Mouse (Mus musculus) heart, embryonic 13.5 days (tissue): ENCODE measurements around the gene Epor. TPM values are rescaled to one million over a fixed set of nuclear protein-coding genes. Genes with fewer than 3 reads are reported as not detected.

Experiments used
- ATAC-seq: fragments of 200-750 bp; cut with Nextera tagmentation; 2 replicates; pipeline ENCODE4 v1.8.0; 2017; ENCODE audit warnings: moderate TSS enrichment; ENCODE audit not compliant: insufficient number of reproducible peaks, low FRiP score, low TSS enrichment; ENCODE audit errors: extremely low read depth
- H3K27ac ChIP-seq: fragments of 300-500 bp; sonication (generic); replicated peaks from 2 replicates; pipeline ENCODE4 v1.5.1; 2015; ENCODE audit warnings: moderate library complexity, mild to moderate bottlenecking, inconsistent platforms
- H3K27me3 ChIP-seq: fragments of 300-500 bp; sonication (generic); replicated peaks from 2 replicates; pipeline ENCODE4 v1.6.1; 2015; ENCODE audit warnings: mild to moderate bottlenecking, inconsistent platforms
- H3K36me3 ChIP-seq: fragments of 300-500 bp; sonication (generic); 2 replicates; pipeline ENCODE4 v1.6.1; 2015; ENCODE audit warnings: mild to moderate bottlenecking, inconsistent platforms
- H3K4me1 ChIP-seq: fragments of 300-500 bp; sonication (generic); 2 replicates; pipeline ENCODE4 v1.6.1; 2015; ENCODE audit warnings: inconsistent platforms
- H3K4me2 ChIP-seq: fragments of 300-500 bp; sonication (generic); 2 replicates; pipeline ENCODE4 v1.6.1; 2015; ENCODE audit warnings: inconsistent platforms, mild to moderate bottlenecking, moderate library complexity
- H3K4me3 ChIP-seq: fragments of 300-500 bp; sonication (generic); 2 replicates; pipeline ENCODE4 v1.5.1; 2015; ENCODE audit warnings: moderate library complexity, mild to moderate bottlenecking, inconsistent platforms
- H3K9ac ChIP-seq: fragments of 300-500 bp; sonication (generic); 2 replicates; pipeline ENCODE4 v1.6.1; 2015; ENCODE audit warnings: inconsistent platforms, mild to moderate bottlenecking, moderate library complexity
- H3K9me3 ChIP-seq: fragments of 300-500 bp; sonication (generic); 2 replicates; pipeline ENCODE4 v1.6.1; 2016; ENCODE audit warnings: inconsistent platforms
- WGBS: fragments of 180-500 bp; shearing (Covaris S2); methylation state at CpG from one replicate; pipeline ENCODE4 v1.1.7; 2015; ENCODE audit warnings: mixed read lengths; 5-methylcytosine and 5-hydroxymethylcytosine counted together
- polyA plus RNA-seq: library from polyadenylated mRNA; unstranded; fragments of >200 nt; fragmentation: Nextera tagmentation; extraction: Ambion mirVana; gene quantifications from 2 replicates; pipeline ENCODE4 v1.2.1, GENCODE M21; 2015

The Epor gene
- polyA plus RNA-seq, 1 experiment from 2014 or later, result 7.3 TPM

- Histone ChIP-seq H3K4me2 (peak within 1 kb of the TSS; percentile 88), H3K27ac (no peak within 1 kb of the TSS), H3K27me3 (peaks cover 97% of the 10 kb centered on the region), H3K9me3 (no peaks in the 10 kb centered on the region), H3K9ac (peak within 1 kb of the TSS; percentile 75), H3K4me3 (peak within 1 kb of the TSS; percentile 58), H3K36me3 (no peaks in the 10 kb centered on the region), H3K4me1 (peaks cover 23% of the 10 kb centered on the region)
- under 1% methylated on average over 42 of the region's 42 CpGs for WGBS
- no peak for ATAC-seq
Observed at GRCm38 (mm10) chr9:21989230-21990110, 26.2 kb upstream of the Epor start, which contains the start of gene Rgl3. Rgl3 (minus strand) TSS chr9:21989446.

GRCm38 (mm10) chr9:21988421-21989101 is 25.3 kb upstream of the Epor start:
- ATAC-seq, result no peak
- Histone ChIP-seq H3K4me2 (peak overlapping the region; percentile 88), H3K36me3 (no peaks in the 10 kb centered on the region), H3K4me3 (peak overlapping the region; percentile 58), H3K27ac (no peak overlapping the region), H3K9ac (peak overlapping the region; percentile 75), H3K27me3 (peaks cover 99% of the 10 kb centered on the region), H3K4me1 (peaks cover 23% of the 10 kb centered on the region), H3K9me3 (no peaks in the 10 kb centered on the region)
- WGBS, result 2% methylated on average over 32 of the region's 32 CpGs

GRCm38 (mm10) chr9:21987592-21988342 is 24.5 kb upstream of the Epor start:
- Histone ChIP-seq H3K27me3 (peaks cover 99% of the 10 kb centered on the region), H3K4me2 (peak overlapping the region; percentile 88), H3K9ac (0 out of 2 replicates have a peak overlapping the region, but pooled peaks have one; percentile 75), H3K9me3 (no peaks in the 10 kb centered on the region), H3K4me3 (peak overlapping the region; percentile 58), H3K36me3 (no peaks in the 10 kb centered on the region), H3K27ac (no peak overlapping the region), H3K4me1 (peaks cover 23% of the 10 kb centered on the region)
- no peak for ATAC-seq
- WGBS, result 5% methylated on average over 36 of the region's 36 CpGs

GRCm38 (mm10) chr9:21983911-21984310 is 20.6 kb upstream of the Epor start:
- H3K4me3 ChIP-seq, result no peak overlapping the region
- no peak overlapping the region for H3K9ac ChIP-seq
- no peaks in the 10 kb centered on the region for H3K9me3 ChIP-seq
- H3K36me3 ChIP-seq, result no peaks in the 10 kb centered on the region
- H3K27ac ChIP-seq, result no peak overlapping the region
- H3K4me2 ChIP-seq, result no peak overlapping the region
- H3K4me1 ChIP-seq, result peaks cover 12% of the 10 kb centered on the region
- 14% methylated on average over 3 of the region's 3 CpGs for WGBS
- no peak for ATAC-seq
- H3K27me3 ChIP-seq, result peaks cover 94% of the 10 kb centered on the region

GRCm38 (mm10) chr9:21978398-21979128 is 15.3 kb upstream of the Epor start:
- H3K27ac ChIP-seq, result no peak overlapping the region
- H3K27me3 ChIP-seq, result peaks cover 42% of the 10 kb centered on the region
- no peak overlapping the region for H3K9ac ChIP-seq
- H3K4me2 ChIP-seq, result no peak overlapping the region
- no peak for ATAC-seq
- no peaks in the 10 kb centered on the region for H3K4me1 ChIP-seq
- H3K4me3 ChIP-seq, result no peak overlapping the region
- H3K36me3 ChIP-seq, result no peaks in the 10 kb centered on the region
- H3K9me3 ChIP-seq, result no peaks in the 10 kb centered on the region
- WGBS, result 80% methylated on average over 4 of the region's 4 CpGs

GRCm38 (mm10) chr9:21977972-21978371 is 14.7 kb upstream of the Epor start:
- whole genome bisulfite sequencing, result 21% methylated on average over 2 of the region's 2 CpGs
- Histone ChIP-seq H3K4me2 (no peak overlapping the region), H3K27me3 (peaks cover 36% of the 10 kb centered on the region), H3K9ac (no peak overlapping the region), H3K9me3 (no peaks in the 10 kb centered on the region), H3K4me3 (no peak overlapping the region), H3K36me3 (no peaks in the 10 kb centered on the region), H3K4me1 (no peaks in the 10 kb centered on the region), H3K27ac (no peak overlapping the region)
- ATAC-seq, result no peak

- Histone ChIP-seq H3K4me2 (no peak overlapping the region), H3K9ac (no peak overlapping the region), H3K36me3 (no peaks in the 10 kb centered on the region), H3K27ac (no peak overlapping the region), H3K27me3 (peaks cover 31% of the 10 kb centered on the region), H3K9me3 (no peaks in the 10 kb centered on the region), H3K4me3 (no peak overlapping the region), H3K4me1 (no peaks in the 10 kb centered on the region)
- ATAC-seq, result no peak
- 70% methylated on average over 5 of the region's 5 CpGs for WGBS
Observed at GRCm38 (mm10) chr9:21977331-21977730, 14.0 kb upstream of the Epor start.

GRCm38 (mm10) chr9:21976626-21977175 is 13.4 kb upstream of the Epor start:
- no peak for ATAC-seq
- Histone ChIP-seq H3K27ac (no peak overlapping the region), H3K9ac (no peak overlapping the region), H3K4me3 (no peak overlapping the region), H3K9me3 (no peaks in the 10 kb centered on the region), H3K4me2 (no peak overlapping the region), H3K4me1 (no peaks in the 10 kb centered on the region), H3K36me3 (no peaks in the 10 kb centered on the region), H3K27me3 (peaks cover 27% of the 10 kb centered on the region)
- 84% methylated on average over 10 of the region's 10 CpGs for WGBS

- H3K27ac ChIP-seq, result no peak overlapping the region
- no peak overlapping the region for H3K4me2 ChIP-seq
- no peaks in the 10 kb centered on the region for H3K9me3 ChIP-seq
- ATAC-seq, result no peak
- H3K4me3 ChIP-seq, result no peak overlapping the region
- WGBS, result 86% methylated on average over 4 of the region's 4 CpGs
- H3K4me1 ChIP-seq, result no peaks in the 10 kb centered on the region
- H3K9ac ChIP-seq, result no peak overlapping the region
- peaks cover 26% of the 10 kb centered on the region; the same call in 1 of the 2 replicates for H3K27me3 ChIP-seq
- H3K36me3 ChIP-seq, result no peaks in the 10 kb centered on the region
Observed at GRCm38 (mm10) chr9:21969304-21969703, 6.0 kb upstream of the Epor start.

- Histone ChIP-seq H3K9ac (no peak overlapping the region), H3K27me3 (peaks cover 26% of the 10 kb centered on the region; the same call in 1 of the 2 replicates), H3K4me1 (0 out of 2 replicates have a peak, but pooled peaks cover 3% of the 10 kb centered on the region), H3K36me3 (no peaks in the 10 kb centered on the region), H3K9me3 (no peaks in the 10 kb centered on the region), H3K27ac (no peak overlapping the region), H3K4me3 (no peak overlapping the region), H3K4me2 (no peak overlapping the region)
- ATAC-seq, result no peak
- 50% methylated on average over 6 of the region's 6 CpGs for WGBS
Observed at GRCm38 (mm10) chr9:21968883-21969282, 5.6 kb upstream of the Epor start.
